Mouse (Mus musculus) ovary, postnatal 10 days (tissue): Measurements from ENCODE around the gene Dctn2.
"Not testable (repeated sequence)": the region's sequence is repeated elsewhere in the genome, so short reads cannot be mapped to it uniquely, and the experiment has no call there.

Experiments used
- DNase-seq: peaks from one replicate; pipeline ENCODE4 v3.0.0; 2022; ENCODE audit warnings: low spot score

The Dctn2 gene

DNA sequence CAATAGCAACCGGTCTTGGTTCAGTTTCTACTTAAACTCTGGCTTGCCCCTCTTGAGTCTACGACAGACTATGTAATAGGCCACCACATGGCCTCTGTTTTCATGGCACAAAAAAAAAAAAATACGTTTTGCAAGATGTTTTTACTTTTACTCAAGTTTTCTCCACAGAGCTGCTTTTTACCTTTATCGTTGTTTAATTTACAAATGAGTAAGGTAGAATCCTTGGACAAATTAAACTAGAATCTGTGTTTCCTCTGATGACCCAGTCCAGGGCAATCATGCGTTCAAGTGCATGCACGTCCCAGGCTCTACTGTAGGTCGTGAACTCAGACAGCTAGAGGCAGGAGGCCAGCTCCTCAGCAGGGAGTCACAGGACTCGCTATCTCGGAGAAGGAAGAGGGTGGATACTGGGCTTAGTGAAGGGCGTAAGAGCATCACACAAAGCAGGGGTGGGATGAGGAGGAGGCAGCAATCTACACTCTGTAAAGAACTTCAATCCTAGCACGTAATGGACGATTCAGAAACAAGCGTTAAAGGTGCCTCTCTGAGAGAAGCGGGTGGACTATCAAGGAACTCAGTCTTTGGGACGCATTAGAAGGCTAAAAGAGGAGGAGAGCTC lies 23.5 kb downstream of the Dctn2 start:
- DNase-seq, result peak; percentile 33

DNA sequence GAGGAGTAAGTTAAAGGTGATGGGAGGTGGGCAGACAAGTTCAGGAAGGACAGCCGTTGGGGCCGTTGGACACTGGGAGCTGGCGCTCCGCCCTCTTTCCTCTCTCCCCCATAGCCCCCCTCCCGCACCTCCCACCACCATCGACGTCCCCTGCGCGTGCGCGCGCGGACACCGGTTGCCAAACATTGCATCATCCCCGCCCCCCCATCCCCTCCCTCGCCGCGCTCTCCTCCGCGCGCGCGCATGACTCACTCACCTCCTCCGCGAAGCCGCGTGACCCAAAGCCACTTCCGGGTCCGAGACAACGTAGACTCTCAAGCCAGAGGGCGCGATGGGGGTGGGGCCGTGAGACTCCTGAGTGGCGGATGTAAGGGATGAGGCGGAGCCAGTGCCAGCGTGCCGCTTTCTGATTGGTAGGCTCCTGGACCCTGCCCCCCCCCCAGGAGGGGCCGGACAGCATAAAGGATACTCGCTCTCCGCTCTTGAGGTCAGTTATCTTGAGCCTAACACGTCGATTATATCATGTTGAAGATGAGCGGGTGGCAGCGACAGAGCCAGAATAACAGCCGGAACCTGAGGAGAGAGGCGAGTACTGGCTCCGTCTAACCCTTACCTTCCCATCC lies 24.2 kb downstream of the Dctn2 start:
- DNase-seq, result peak; percentile 95

DNA sequence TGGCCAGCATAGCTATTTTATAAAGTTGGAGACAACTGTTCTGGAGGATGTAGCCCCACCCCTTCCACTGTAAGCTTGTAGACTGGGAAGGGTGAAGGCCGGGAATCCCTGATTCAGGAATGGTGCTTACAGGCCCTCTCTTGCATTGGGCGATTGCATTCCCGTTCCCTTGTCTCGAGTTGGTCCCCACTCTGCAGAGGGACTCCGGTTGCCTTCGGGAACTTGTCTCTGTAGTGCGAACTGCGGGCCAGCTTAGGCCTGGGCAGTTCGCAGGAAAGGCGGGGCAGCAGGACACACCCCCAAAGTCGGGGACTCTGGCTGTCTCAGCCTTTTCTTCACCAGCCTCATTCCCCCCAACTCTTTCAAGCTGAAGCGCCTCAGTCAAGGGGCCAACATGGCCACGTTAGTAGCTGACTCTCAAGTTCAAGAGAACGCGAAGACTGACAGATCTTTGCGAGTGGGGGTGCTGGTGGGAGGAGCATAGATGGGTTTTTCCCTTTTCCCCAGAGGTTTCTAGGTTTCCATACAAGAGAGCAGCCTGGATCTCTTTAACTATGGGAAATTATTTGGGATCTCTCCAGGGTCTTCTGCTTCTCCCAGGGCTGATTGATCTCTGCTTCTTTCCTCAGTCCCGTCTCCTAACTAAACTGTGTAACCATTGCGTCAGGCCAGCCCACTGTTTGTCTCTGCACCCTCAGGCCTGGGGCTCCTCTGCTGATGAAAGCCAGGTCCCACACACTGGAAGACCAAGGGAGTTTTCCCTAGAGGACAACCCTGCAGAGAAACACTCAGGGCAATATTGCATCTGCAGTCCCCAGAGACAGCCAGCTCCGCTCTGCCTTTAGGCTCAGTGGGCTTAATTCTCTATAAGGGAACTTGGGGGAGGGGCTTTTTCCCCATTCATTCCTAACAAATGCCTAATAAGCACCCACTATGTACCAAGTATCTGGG lies 25.0 kb downstream of the Dctn2 start:
- DNase-seq, result no peak

DNA sequence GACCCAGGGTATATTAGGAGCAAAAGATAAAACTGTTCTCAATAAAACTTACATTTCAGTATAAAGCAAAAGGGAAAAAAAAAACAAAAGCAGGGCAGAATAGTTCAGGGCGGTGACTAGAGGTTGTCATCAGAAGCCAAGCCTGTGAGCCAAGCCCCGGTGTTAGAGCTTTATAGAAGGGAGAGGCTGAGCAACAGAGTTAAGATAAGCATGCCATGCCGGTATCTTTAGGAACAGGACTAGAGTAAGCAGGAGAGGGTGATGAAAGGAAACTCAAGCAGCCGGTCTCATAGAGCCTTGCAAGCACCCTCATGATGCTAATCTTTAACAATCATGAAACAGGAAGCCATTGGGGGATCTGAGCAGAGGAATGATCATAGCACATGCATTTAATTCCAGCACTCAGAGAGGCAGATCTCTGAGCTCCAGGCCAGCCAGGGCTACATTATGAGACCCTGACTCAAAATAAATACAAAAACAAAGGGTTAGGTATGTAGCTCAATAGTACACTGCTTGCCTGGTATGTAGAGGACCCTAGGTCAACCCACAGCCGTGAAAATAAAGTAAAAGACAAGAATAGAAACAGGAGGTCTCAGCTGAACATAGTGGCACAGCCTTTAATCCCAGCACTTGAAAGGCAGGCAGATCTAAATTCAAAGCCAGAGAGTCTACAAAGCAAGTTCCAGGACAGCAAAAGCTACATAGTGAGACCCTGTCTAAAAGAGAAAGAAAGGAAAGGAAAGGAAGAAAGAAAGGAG lies 25.9 kb downstream of the Dctn2 start:
- no peak for DNase-seq

DNA sequence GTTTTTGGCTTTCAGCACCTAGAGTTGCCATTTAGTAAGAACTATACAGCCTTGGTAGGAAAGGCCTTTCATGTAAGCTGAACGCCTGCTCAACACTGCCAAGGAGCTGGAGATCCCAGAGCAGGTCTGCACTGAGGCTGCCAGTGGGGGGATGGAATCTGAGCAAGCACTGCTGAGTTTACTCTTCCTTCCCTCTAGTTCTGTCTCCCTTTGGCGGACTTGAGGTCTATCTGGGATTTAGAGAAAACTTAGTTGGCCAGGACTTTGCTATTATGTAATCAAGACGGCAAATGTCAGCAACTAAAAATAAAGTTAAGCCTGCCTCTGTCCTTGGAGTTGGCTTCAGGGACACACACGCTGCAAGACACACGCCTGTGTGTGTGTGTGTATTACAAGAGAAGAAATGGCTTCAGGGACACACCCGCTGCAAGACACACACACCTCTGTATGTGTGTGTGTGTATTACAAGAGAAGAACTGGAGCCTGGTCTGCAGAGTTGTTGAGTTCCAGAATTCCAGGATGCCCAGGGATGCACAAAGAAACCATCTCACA lies 26.9 kb downstream of the Dctn2 start:
- no peak for DNase-seq

DNA sequence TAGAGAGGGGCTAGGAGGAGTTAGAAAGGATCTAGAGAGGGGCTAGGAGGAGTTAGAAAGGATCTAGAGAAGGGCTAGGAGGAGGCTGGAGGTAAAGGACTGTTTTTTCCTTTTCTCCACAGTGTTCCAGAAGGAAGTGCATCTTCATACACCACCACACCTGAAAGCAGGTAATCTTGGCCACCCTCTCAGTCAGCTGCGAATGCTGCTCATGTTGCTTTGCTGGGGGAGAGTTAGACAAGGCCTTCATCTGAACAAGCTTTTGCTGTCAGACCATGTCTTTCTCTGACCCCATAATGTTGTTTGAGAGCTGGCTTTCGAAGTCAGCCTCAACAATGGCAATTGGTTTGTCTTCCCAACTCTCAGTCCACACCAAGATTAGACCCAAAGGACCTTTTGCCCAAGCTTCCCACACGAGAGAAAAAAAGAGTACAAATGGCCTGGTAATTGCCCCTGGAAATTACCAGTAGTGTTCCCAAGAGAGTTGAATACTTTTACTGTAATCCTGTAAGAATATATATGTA lies 27.5 kb downstream of the Dctn2 start:
- DNase-seq, result no peak

DNA sequence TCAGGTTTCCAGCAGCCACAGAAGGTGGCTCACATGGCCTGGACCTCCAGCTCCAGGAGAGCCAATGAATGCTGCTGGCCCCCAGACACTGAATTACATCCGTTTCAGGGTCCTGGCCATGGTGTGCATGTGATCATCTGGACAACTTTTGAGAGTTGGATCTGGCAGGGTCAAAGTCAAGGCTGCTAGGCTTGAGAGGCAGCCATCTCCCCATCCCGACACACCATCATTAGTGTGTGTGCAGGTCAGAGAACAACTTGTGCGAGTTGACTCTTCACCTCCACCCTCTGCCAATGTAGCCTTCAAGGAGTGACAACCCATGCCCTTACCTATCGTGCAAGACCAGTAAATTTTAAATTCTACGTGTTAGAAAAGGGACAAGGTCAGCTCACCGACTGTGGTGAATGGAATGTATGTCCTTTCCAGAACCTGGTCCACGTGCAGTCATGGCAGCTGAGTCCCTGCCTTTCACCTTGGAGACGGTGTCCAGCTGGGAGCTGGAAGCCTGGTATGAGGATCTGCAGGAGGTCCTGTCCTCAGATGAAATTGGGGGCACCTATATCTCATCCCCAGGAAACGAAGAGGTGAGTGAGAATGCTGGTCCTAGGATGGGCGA lies 28.8 kb downstream of the Dctn2 start:
- no peak for DNase-seq

DNA sequence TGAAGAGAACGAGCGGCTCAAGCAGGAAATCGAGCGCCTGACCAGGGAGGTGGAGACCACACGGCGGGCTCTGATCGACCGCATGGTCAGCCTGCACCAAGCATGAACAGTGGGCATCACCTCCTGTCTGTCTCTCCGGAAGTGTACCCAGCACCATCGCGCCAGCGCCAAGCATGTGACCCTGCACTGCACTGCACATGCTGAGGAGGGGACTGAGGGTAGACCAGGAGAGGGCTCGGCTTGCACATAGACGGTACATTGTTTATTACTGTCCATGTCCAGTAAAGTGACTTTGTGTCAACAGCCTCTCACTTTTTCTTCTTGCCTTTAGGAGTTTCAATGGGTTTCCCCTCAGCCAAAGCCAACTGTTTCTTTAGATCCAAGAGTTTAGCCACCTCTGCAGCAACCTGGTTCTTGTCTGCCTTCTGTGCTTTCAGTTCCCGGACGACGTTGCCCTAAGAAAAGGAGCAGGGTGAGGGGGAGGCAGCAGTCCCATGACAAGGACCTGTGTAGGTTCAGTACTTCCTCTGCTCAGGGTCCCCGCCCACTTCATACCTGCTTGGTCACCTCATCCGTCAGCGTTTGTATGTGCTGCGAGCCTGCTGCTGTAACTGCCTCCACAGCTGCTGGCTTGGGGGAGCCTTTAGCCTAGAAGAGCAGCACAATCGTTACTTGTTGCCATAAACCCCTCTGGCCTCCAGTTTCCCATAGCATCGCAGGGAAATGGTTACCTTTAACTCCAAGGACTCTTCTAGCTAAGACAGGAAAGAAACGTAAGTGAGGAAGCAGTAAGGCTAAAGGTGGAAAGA lies 30.0 kb downstream of the Dctn2 start:
- DNase-seq, result no peak

DNA sequence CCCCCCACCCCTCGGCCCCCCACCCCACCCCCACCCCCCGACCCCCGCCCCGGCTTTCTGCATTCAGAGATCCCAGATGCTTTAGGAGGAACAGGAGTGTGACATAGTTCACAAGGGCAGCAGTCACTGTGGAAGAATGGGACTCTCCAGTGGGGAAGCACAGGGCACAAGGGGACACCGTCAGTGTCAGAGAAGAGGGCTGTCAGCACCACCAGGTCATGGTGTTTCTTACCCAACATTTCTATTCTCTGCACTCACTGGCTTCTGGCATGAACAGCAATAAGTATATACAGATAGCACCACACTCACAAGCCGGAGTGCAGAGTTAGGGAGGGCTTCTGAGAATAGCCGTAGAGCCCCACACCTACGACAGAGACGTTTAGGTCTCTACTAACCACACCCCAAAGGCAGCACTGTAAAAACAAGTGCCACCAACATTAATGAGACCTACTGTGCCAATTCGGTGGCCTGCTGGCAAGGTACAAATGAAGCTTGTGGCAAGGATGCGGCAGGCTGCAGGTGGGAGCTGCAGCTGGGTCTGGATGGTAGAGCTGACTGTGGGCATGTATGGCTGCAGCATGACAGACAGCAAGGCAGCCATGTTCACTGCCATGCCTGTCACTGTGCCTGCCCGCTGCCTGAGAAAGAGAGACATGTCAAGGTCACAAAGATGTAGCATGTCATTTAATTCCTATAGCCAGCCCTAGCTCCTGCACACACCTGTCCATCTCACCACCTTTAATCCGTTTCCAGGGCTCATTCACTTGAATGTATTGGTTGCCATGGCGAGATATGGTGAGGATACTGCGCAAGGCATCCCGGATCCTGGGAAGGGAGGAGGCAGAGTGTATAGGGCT lies 31.1 kb downstream of the Dctn2 start:
- DNase-seq, result no peak

DNA sequence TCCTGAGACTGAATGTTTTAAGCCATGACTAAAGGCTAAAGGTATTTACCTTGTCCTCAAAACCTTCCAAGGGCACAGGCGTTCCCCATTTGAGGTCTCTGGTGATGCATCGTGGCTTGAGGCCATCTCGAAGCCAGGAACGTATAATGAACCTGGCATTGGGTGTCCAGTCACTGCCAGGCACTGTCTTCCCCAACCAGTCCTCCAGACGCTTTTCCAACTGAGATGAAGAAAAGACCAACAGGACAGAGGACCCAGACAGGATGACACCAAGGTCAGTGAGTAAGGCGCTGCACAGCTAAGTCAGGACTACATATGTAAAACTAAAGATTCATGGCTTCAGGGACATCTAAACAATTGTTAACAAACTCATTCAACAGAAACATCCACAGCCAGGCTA lies 34.2 kb downstream of the Dctn2 start:
- no peak for DNase-seq

DNA sequence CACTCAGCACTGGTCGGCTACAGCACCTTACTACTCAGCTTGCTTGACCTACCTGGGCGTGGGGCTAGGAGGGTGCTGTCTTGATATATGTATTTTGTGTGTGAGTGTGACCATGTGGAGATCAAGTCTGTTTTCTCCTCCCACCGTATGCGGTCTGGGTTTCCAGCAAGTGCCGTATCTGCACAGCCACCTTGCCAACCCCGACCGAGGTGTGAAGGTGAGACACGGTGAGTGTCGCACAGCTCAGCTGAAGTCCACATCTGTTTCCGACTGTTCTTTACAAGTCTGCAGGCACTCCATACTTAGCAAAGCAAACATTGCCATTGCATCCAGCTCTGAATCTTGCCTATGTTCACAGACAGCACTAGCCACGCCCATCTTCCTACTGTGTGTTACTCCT lies 37.0 kb downstream of the Dctn2 start:
- DNase-seq, result no peak

DNA sequence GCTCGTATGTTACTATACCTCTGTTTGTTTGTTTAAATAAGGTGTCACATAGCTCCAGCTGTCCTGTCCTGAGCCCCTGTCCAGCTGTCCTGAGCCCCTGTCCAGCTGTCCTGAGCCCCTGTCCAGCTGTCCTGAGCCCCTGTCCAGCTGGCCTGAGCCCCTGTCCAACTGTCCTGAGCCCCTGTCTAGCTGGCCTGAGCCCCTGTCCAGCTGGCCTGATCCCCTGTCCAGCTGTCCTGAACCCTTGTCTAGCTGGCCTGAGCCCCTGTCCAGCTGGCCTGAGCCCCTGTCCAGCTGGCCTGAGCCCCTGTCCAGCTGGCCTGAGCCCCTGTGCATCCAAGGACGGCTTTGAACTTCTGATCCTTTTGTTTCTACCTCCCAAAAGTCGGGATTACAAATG lies 43.0 kb downstream of the Dctn2 start:
- not testable (repeated sequence) for DNase-seq

DNA sequence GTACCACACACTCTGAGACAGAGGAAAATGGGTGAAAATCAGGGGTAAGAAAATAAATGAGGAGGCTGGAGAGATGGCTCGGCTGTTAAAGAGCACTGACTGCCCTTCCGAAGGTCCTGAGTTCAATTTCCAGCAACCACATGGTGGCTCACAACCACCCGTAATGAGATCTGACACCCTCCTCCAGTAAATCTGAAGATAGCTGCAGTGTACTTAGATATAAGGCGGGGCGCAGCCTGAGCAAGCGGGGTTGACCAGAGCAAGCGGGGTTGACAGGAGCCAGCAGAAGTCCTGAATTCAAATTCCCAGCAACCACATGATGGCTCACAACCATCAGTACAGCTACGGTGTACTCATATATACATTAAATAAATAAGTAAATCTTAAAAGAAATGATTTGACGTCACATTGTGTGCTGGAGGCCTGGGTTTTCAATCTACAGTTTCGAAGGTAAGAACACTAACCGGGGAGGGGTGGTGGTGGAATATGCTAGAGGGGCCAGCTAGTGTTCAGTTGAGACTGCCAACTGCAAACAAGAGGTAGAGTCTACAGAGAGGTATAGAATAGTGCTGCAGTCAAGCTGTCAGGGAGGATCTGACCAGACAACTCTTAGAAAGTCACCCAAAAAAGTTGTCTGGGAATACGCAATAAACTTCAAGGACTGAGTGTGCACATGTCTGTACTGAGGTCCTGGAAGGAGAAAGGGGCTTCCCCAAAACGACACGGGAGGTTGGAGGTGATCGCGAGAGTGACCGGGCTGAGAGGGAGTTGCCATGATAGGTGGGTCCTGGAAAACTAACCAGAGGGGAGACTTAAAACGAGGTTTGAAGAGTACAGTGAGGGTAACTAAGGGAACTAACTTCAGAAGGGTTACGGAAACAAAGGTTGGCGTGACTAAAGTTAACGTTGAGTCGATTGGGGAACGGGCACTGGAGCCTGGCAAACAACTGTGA lies 44.6 kb downstream of the Dctn2 start:
- no peak for DNase-seq

DNA sequence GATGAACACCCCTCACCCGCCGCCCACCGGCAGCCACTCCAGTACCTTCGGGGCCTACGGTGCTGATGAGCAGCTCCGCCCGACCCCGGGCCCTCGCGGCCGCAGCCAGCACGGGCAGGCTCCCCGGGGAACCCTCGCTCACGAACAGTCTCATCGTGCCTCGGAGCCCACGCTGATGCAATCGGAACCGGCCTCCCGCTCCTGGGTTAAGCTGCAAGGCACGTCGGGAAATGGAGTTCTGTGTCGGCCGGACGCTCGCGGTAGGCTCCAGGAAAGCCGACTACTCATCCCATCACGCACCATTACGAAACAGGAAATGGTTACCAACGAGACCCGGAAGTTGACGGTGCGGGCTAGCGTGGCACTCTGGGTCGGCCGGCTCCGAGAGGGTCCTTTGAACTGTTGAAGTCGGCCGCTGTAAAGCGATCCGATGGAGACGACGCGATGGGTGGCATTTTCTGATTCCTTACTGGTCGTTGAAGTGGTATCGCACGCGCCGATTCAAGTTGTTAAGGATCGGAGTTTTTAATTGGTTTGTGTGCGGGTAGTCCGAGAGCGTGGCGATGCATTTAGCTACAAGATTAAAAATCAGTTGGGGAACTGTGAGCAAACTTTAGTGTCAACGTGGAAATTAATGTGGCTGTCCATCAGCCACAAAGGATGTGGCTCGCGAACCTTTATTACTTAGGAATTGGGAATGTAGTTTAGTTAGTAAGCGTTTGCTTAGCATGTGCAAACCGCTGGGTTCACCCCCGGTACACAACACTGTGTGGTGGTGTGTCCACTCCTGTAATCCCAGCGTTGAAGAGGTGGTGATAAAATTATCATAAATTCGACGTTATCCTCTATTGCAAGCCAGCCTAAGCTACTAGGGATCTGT lies 45.5 kb downstream of the Dctn2 start, which contains the start of gene Mars:
Mars (minus strand) TSS at position 311 of the 880 bp plus-strand sequence.
- peak; percentile 81 for DNase-seq

DNA sequence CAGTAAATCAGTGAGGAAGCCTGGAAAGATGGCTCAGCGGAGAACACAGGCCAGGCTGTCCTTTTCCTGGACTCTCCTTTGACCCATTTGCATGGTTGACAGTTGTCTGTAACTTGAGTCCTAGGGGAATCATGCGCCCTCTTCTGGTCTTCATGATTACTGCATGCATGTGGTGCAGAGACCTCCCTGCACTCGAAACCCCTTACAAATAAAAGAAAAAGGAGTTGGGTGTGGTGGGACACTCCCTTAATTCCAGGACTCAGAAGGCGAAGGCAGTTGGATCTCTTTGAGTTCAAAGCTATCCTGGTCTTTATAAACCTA lies 46.1 kb downstream of the Dctn2 start:
- DNase-seq, result peak; percentile 60

DNA sequence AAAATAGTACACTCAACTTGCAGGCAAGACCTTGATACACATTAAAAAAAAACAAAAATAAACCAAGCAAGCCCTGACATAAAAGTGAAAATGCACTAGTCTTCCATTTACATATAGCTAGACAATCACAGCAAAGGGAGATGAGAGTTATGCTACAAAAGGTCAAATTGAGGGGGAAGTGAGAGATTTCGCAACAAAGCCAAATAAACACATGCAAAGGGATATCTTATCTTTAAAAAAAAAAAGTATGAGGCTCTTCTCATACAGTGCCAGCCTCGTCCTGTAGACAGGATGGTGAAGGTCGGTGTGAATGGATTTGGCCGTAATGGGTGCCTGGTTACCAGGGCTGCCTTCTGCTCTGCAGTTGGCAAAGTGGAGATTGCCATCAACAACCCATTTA lies 46.7 kb downstream of the Dctn2 start:
- DNase-seq, result no peak

DNA sequence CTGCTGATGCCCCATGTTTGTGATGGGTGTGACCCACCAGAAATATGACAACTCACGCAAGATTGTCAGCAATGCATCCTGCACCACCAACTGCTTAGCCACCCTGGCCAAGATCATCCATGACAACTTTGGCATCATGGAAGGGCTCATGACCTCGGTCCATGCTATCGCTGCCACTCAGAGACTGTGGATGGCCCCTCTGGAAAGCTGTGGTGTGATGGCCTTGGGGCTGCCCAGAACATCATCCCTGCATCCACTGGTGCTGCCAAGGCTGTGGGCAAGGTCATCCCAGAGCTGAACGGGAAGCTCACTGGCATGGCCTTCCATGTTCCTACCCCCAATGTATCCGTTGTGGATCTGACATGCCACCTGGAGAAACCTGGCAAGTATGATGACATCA lies 47.3 kb downstream of the Dctn2 start:
- not testable (repeated sequence) for DNase-seq
